Mouse (Mus musculus): ENCODE data around the gene Trhr2. TPM values are rescaled to one million over a fixed set of nuclear protein-coding genes. Genes with fewer than 3 reads are reported as not detected.

Trhr2 gene
- polyA plus RNA-seq, 1 experiment from 2014 or later: 0.20 TPM

GRCm38 (mm10) chr8:122375320-122375719 lies 14.8 kb upstream of the Trhr2 start:
- H3K27ac ChIP-seq (replicated peaks): no peak overlapping the region
- H3K27me3 ChIP-seq: no peaks in the 10 kb centered on the region
- no peak overlapping the region for H3K9ac ChIP-seq
- peaks cover 26% of the 10 kb centered on the region for H3K4me1 ChIP-seq
- H3K4me3 ChIP-seq (replicated peaks): no peak overlapping the region
- 85% methylated on average over 7 of the region's 7 CpGs for WGBS
- H3K9me3 ChIP-seq (replicated peaks): no peaks in the 10 kb centered on the region
- peaks cover 20% of the 10 kb centered on the region for H3K36me3 ChIP-seq
- peak overlapping the region; percentile 53 for H3K4me2 ChIP-seq (replicated peaks)
- no peak for ATAC-seq (ENCODE audit: insufficient number of reproducible peaks, low FRiP score, low TSS enrichment, low read depth)

GRCm38 (mm10) chr8:122371706-122372105 lies 11.2 kb upstream of the Trhr2 start:
- no peak overlapping the region for H3K4me2 ChIP-seq (replicated peaks)
- H3K27me3 ChIP-seq: no peaks in the 10 kb centered on the region
- WGBS: 67% methylated on average over 6 of the region's 6 CpGs
- H3K4me1 ChIP-seq: 0 out of 2 replicates have a peak, but pooled peaks cover 19% of the 10 kb centered on the region
- no peak overlapping the region for H3K27ac ChIP-seq (replicated peaks)
- no peak overlapping the region for H3K9ac ChIP-seq
- no peaks in the 10 kb centered on the region for H3K9me3 ChIP-seq (replicated peaks)
- H3K4me3 ChIP-seq (replicated peaks): no peak overlapping the region
- no peaks in the 10 kb centered on the region for H3K36me3 ChIP-seq
- no peak for ATAC-seq (ENCODE audit: insufficient number of reproducible peaks, low FRiP score, low TSS enrichment, low read depth)

GRCm38 (mm10) chr8:122369665-122370064 lies 9.1 kb upstream of the Trhr2 start:
- H3K27ac ChIP-seq (replicated peaks): no peak overlapping the region
- H3K4me3 ChIP-seq (replicated peaks): no peak overlapping the region
- H3K9me3 ChIP-seq (replicated peaks): no peaks in the 10 kb centered on the region
- WGBS: 10% methylated on average over 9 of the region's 9 CpGs
- ATAC-seq (ENCODE audit: insufficient number of reproducible peaks, low FRiP score, low TSS enrichment, low read depth): peak; percentile 54
- H3K9ac ChIP-seq: no peak overlapping the region
- H3K36me3 ChIP-seq: no peaks in the 10 kb centered on the region
- H3K27me3 ChIP-seq: no peaks in the 10 kb centered on the region; the same call in 1 of the 2 replicates
- H3K4me2 ChIP-seq (replicated peaks): no peak overlapping the region
- H3K4me1 ChIP-seq: 0 out of 2 replicates have a peak, but pooled peaks cover 7% of the 10 kb centered on the region

GRCm38 (mm10) chr8:122368494-122368893 lies 7.9 kb upstream of the Trhr2 start:
- no peaks in the 10 kb centered on the region for H3K9me3 ChIP-seq (replicated peaks)
- 68% methylated on average over 10 of the region's 10 CpGs for WGBS
- no peaks in the 10 kb centered on the region; the same call in 1 of the 2 replicates for H3K27me3 ChIP-seq
- no peaks in the 10 kb centered on the region for H3K36me3 ChIP-seq
- H3K4me1 ChIP-seq: 0 out of 2 replicates have a peak, but pooled peaks cover 7% of the 10 kb centered on the region
- no peak overlapping the region for H3K27ac ChIP-seq (replicated peaks)
- H3K4me2 ChIP-seq (replicated peaks): no peak overlapping the region
- no peak for ATAC-seq (ENCODE audit: insufficient number of reproducible peaks, low FRiP score, low TSS enrichment, low read depth)
- no peak overlapping the region for H3K9ac ChIP-seq
- no peak overlapping the region for H3K4me3 ChIP-seq (replicated peaks)

GRCm38 (mm10) chr8:122362967-122363366 lies 2.4 kb upstream of the Trhr2 start:
- no peak for ATAC-seq (ENCODE audit: insufficient number of reproducible peaks, low FRiP score, low TSS enrichment, low read depth)
- H3K9ac ChIP-seq: no peak overlapping the region

GRCm38 (mm10) chr8:122362271-122362670 lies 1.7 kb upstream of the Trhr2 start:
- no peak overlapping the region for H3K27ac ChIP-seq (replicated peaks)
- no peak overlapping the region for H3K9ac ChIP-seq
- ATAC-seq (ENCODE audit: insufficient number of reproducible peaks, low FRiP score, low TSS enrichment, low read depth): peak; percentile 61
- H3K4me3 ChIP-seq (replicated peaks): no peak overlapping the region
- H3K36me3 ChIP-seq: no peaks in the 10 kb centered on the region
- H3K4me2 ChIP-seq (replicated peaks): no peak overlapping the region
- H3K4me1 ChIP-seq: peaks cover 18% of the 10 kb centered on the region
- WGBS: 23% methylated on average over 5 of the region's 5 CpGs
- H3K9me3 ChIP-seq (replicated peaks): no peaks in the 10 kb centered on the region
- no peaks in the 10 kb centered on the region; the same call in none of the 2 replicates for H3K27me3 ChIP-seq

More at GRCm38 (mm10) chr8:122362967-122363366, 2.4 kb upstream of the Trhr2 start:
- Histone ChIP-seq H3K4me3 (replicated peaks) (no peak overlapping the region), H3K27me3 (no peaks in the 10 kb centered on the region; the same call in none of the 2 replicates), H3K4me1 (peaks cover 18% of the 10 kb centered on the region), H3K27ac (replicated peaks) (no peak overlapping the region), H3K9me3 (replicated peaks) (no peaks in the 10 kb centered on the region), H3K36me3 (no peaks in the 10 kb centered on the region), H3K4me2 (replicated peaks) (no peak overlapping the region)
- WGBS: 25% methylated on average over 8 of the region's 8 CpGs

GRCm38 (mm10) chr8:122359111-122359775 lies 1.3 kb downstream of the Trhr2 start:
- Histone ChIP-seq H3K4me1 (peaks cover 18% of the 10 kb centered on the region), H3K27ac (replicated peaks) (no peak overlapping the region), H3K27me3 (no peaks in the 10 kb centered on the region; the same call in 1 of the 2 replicates), H3K9ac (no peak overlapping the region), H3K9me3 (replicated peaks) (no peaks in the 10 kb centered on the region), H3K4me2 (replicated peaks) (no peak overlapping the region), H3K4me3 (replicated peaks) (no peak overlapping the region), H3K36me3 (no peaks in the 10 kb centered on the region)
- no peak for ATAC-seq (ENCODE audit: insufficient number of reproducible peaks, low FRiP score, low TSS enrichment, low read depth)
- WGBS: 71% methylated on average over 15 of the region's 15 CpGs

- H3K9me3 ChIP-seq (replicated peaks): no peaks in the 10 kb centered on the region
- WGBS: 82% methylated on average over 5 of the region's 5 CpGs
- H3K27ac ChIP-seq (replicated peaks): no peak overlapping the region
- no peak overlapping the region for H3K4me2 ChIP-seq (replicated peaks)
- H3K9ac ChIP-seq: no peak overlapping the region
- H3K36me3 ChIP-seq: no peaks in the 10 kb centered on the region
- no peaks in the 10 kb centered on the region; the same call in 1 of the 2 replicates for H3K27me3 ChIP-seq
- H3K4me3 ChIP-seq (replicated peaks): no peak overlapping the region
- no peak for ATAC-seq (ENCODE audit: insufficient number of reproducible peaks, low FRiP score, low TSS enrichment, low read depth)
- peaks cover 14% of the 10 kb centered on the region for H3K4me1 ChIP-seq
These were observed 2.9 kb downstream of the Trhr2 start for GRCm38 (mm10) chr8:122357641-122358040.

- Histone ChIP-seq H3K4me3 (replicated peaks) (no peak overlapping the region), H3K9ac (no peak overlapping the region), H3K4me2 (replicated peaks) (no peak overlapping the region), H3K27me3 (no peaks in the 10 kb centered on the region; the same call in 1 of the 2 replicates), H3K4me1 (peaks cover 10% of the 10 kb centered on the region), H3K36me3 (no peaks in the 10 kb centered on the region), H3K9me3 (replicated peaks) (no peaks in the 10 kb centered on the region), H3K27ac (replicated peaks) (no peak overlapping the region)
- WGBS: 70% methylated on average over 11 of the region's 11 CpGs
- no peak for ATAC-seq (ENCODE audit: insufficient number of reproducible peaks, low FRiP score, low TSS enrichment, low read depth)
These were observed 3.3 kb downstream of the Trhr2 start for GRCm38 (mm10) chr8:122357202-122357601.

- H3K4me3 ChIP-seq (replicated peaks): no peak overlapping the region
- H3K9me3 ChIP-seq (replicated peaks): no peaks in the 10 kb centered on the region
- ATAC-seq (ENCODE audit: insufficient number of reproducible peaks, low FRiP score, low TSS enrichment, low read depth): no peak
- H3K27ac ChIP-seq (replicated peaks): no peak overlapping the region
- no peaks in the 10 kb centered on the region for H3K36me3 ChIP-seq
- WGBS: 65% methylated on average over 9 of the region's 9 CpGs
- no peak overlapping the region for H3K9ac ChIP-seq
- H3K27me3 ChIP-seq: no peaks in the 10 kb centered on the region; the same call in 1 of the 2 replicates
- no peak overlapping the region for H3K4me2 ChIP-seq (replicated peaks)
- no peaks in the 10 kb centered on the region; the same call in 1 of the 2 replicates for H3K4me1 ChIP-seq
These were observed 4.6 kb downstream of the Trhr2 start for GRCm38 (mm10) chr8:122355642-122356606.

GRCm38 (mm10) chr8:122354157-122354556 lies 6.4 kb downstream of the Trhr2 start:
- WGBS: 88% methylated on average over 8 of the region's 8 CpGs
- ATAC-seq (ENCODE audit: insufficient number of reproducible peaks, low FRiP score, low TSS enrichment, low read depth): no peak

More at GRCm38 (mm10) chr8:122354157-122354556, 6.4 kb downstream of the Trhr2 start:
- peaks cover 8% of the 10 kb centered on the region for H3K4me1 ChIP-seq
- no peak overlapping the region for H3K4me2 ChIP-seq (replicated peaks)
- no peak overlapping the region for H3K4me3 ChIP-seq (replicated peaks)
- H3K27me3 ChIP-seq: no peaks in the 10 kb centered on the region
- no peaks in the 10 kb centered on the region for H3K36me3 ChIP-seq
- H3K27ac ChIP-seq (replicated peaks): no peak overlapping the region; the same call in 1 of the 2 replicates
- no peak overlapping the region for H3K9ac ChIP-seq
- no peaks in the 10 kb centered on the region for H3K9me3 ChIP-seq (replicated peaks)

Data from embryonic facial prominence, embryonic 15.5 days (tissue).